Mouse (Mus musculus) ES-CJ7 (cell line): ENCODE data around the gene Atp7a.

Experiments used
- DNase-seq: peaks from one replicate; pipeline ENCODE4 v3.0.0; 2011; ENCODE audit warnings: low read depth, low spot score

The Atp7a gene

GRCm38 (mm10) chrX:106171106-106171852 is 144.2 kb downstream of the Atp7a start:
- DNase-seq: peak; percentile 82

DNA sequence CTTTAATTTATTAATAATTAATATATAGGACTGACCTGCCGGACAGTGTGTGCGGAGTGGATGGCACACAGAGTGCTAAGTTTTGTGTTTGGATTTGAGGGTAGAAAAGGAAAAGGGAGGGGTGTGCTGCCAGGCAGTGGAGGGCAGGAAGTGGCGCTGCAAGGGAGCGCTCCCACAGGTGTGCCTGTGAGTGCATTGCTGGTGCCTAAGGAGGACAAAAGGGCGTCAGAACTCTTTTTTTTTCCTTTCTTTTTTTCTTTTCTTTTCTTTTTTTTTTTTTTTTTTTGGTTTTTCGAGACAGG is 144.7 kb downstream of the Atp7a start:
- no peak for DNase-seq
